In genomic region chr12:79970981-79971390, GRCm38 (mm10) we compare ENCODE assay signal across 9 mouse cellular contexts.
DNase-seq lines count a peak whose midpoint lies in the region; ATAC-seq lines count a peak whose summit lies in the region.
"Had no signal": no experiment of that assay in that cellular context is flagged by ENCODE, and none has a peak within 500 bp of the region (broad histone marks: within the 10 kb centered on the region; RNA-seq: fewer than 3 reads in every experiment).

No protein-coding gene starts in this region.

- no peak overlapping the region for H3K9ac ChIP-seq in embryonic facial prominence, embryonic 15.5 days
- H3K9ac ChIP-seq in limb, embryonic 15.5 days: no peak overlapping the region

- H3K4me2 ChIP-seq in embryonic facial prominence, embryonic 15.5 days (replicated peaks): no peak overlapping the region
- H3K4me2 ChIP-seq in limb, embryonic 15.5 days: no peak overlapping the region

- intact Hi-C loops in heart, postnatal 25 days (cut with DNase I): loop anchor here (5.0 kb wide), 1 partner anchor 359 kb away; no protein-coding TSS in a partner anchor
- intact Hi-C loops in gastrocnemius, postnatal 14 days (cut with DNase I; ENCODE audit: low total_unique reads): no loop called here

- DNase-seq in heart, embryonic 10.5 days (ENCODE audit: low spot score): peak; percentile 75
- no peak for DNase-seq in heart, postnatal 25 days (ENCODE audit: low spot score)
- DNase-seq in 3T3-L1 (ENCODE audit: low read depth, low spot score): peak; percentile 68
- DNase-seq in right cerebral cortex, postnatal 36 days (ENCODE audit: low spot score in 2 of 2): no peak
- no peak for DNase-seq in gastrocnemius, postnatal 14 days
- DNase-seq in cerebellum, adult 11-12 months: no peak

- peak overlapping the region; percentile 82 for H3K27ac ChIP-seq in heart, embryonic 10.5 days
- peak overlapping the region; percentile 92 for H3K27ac ChIP-seq in embryonic facial prominence, embryonic 15.5 days (replicated peaks)
- H3K27ac ChIP-seq in limb, embryonic 15.5 days: peak overlapping the region; percentile 81

- ATAC-seq in embryonic facial prominence, embryonic 15.5 days (ENCODE audit: insufficient number of reproducible peaks, low FRiP score, low TSS enrichment, low read depth): no peak
- no peak for ATAC-seq in limb, embryonic 15.5 days (ENCODE audit: insufficient number of reproducible peaks, low FRiP score, low TSS enrichment, low read depth)
- ATAC-seq: CD4-positive, CD25-positive, alpha-beta regulatory T cell, adult 4 months had no signal

- no peaks in the 10 kb centered on the region for H3K36me3 ChIP-seq in heart, embryonic 10.5 days
- H3K36me3 ChIP-seq in embryonic facial prominence, embryonic 15.5 days: no peaks in the 10 kb centered on the region
- H3K36me3 ChIP-seq in limb, embryonic 15.5 days: no peaks in the 10 kb centered on the region

- no peak overlapping the region for H3K4me3 ChIP-seq in heart, embryonic 10.5 days
- H3K4me3 ChIP-seq in embryonic facial prominence, embryonic 15.5 days (replicated peaks): no peak overlapping the region
- no peak overlapping the region for H3K4me3 ChIP-seq in limb, embryonic 15.5 days

- peaks cover 85% of the 10 kb centered on the region for H3K4me1 ChIP-seq in heart, embryonic 10.5 days
- H3K4me1 ChIP-seq in embryonic facial prominence, embryonic 15.5 days: peaks cover 84% of the 10 kb centered on the region
- H3K4me1 ChIP-seq in limb, embryonic 15.5 days: peaks cover 80% of the 10 kb centered on the region

- 41% methylated on average over 5 of the region's 5 CpGs for WGBS in heart, embryonic 10.5 days
- 44% methylated on average over 5 of the region's 5 CpGs for WGBS in embryonic facial prominence, embryonic 15.5 days
- 59% methylated on average over 5 of the region's 5 CpGs for WGBS in limb, embryonic 15.5 days

- no peaks in the 10 kb centered on the region for H3K9me3 ChIP-seq in heart, embryonic 10.5 days
- no peaks in the 10 kb centered on the region for H3K9me3 ChIP-seq in embryonic facial prominence, embryonic 15.5 days (replicated peaks)
- no peaks in the 10 kb centered on the region for H3K9me3 ChIP-seq in limb, embryonic 15.5 days

- no peaks in the 10 kb centered on the region for H3K27me3 ChIP-seq in heart, embryonic 10.5 days (ENCODE audit: insufficient read depth, poor library complexity, severe bottlenecking)
- no peaks in the 10 kb centered on the region for H3K27me3 ChIP-seq in embryonic facial prominence, embryonic 15.5 days
- H3K27me3 ChIP-seq in limb, embryonic 15.5 days: no peaks in the 10 kb centered on the region

Comparison
In these comparisons a context has a peak if more than half of its experiments do, and no peak if none do; other contexts are left out.
1. DNase-seq: peak in heart, embryonic 10.5 days (single experiment) and 3T3-L1 (single experiment); none in heart, postnatal 25 days (single experiment), right cerebral cortex, postnatal 36 days (0 of 2), gastrocnemius, postnatal 14 days (single experiment) and cerebellum, adult 11-12 months (single experiment).
2. Peak in every context shown above with its lines, with median percentiles within 50 percentile points of each other: H3K27ac ChIP-seq.